19 mouse cellular contexts compared by ENCODE assay signal in genomic region chr8:126692711-126693110, GRCm38 (mm10).
DNase-seq lines count a peak whose midpoint lies in the region; ATAC-seq and TF ChIP-seq lines count a peak whose summit lies in the region.
"Had no signal": no experiment of that assay in that cellular context is flagged by ENCODE, and none has a peak within 500 bp of the region (broad histone marks: within the 10 kb centered on the region; RNA-seq: fewer than 3 reads in every experiment).

No protein-coding gene starts in this region.

- no peaks in the 10 kb centered on the region for H3K9me3 ChIP-seq in heart, embryonic 16.5 days (replicated peaks; ENCODE audit: control insufficient read depth, low read length)
- no peaks in the 10 kb centered on the region for H3K9me3 ChIP-seq in lung, postnatal 0 days (ENCODE audit: low read length)
- H3K9me3 ChIP-seq: embryonic facial prominence, embryonic 12.5 days; limb, embryonic 12.5 days; liver, embryonic 13.5 days had no signal

- H3K36me3 ChIP-seq in heart, embryonic 16.5 days (ENCODE audit: control insufficient read depth, insufficient read depth): no peaks in the 10 kb centered on the region
- H3K36me3 ChIP-seq in lung, postnatal 0 days (ENCODE audit: insufficient read depth, low read length): no peaks in the 10 kb centered on the region
- no peaks in the 10 kb centered on the region for H3K36me3 ChIP-seq in small intestine, adult 2 months (ENCODE audit: control insufficient read depth, insufficient read depth, low read length)
- H3K36me3 ChIP-seq: embryonic facial prominence, embryonic 12.5 days; limb, embryonic 12.5 days; liver, embryonic 13.5 days had no signal

- peaks cover 7% of the 10 kb centered on the region; the same call in 1 of the 2 replicates for H3K4me1 ChIP-seq in heart, embryonic 16.5 days (ENCODE audit: control insufficient read depth, insufficient read depth, low read length)
- peaks cover 8% of the 10 kb centered on the region; the same call in 1 of the 2 replicates for H3K4me1 ChIP-seq in lung, postnatal 0 days (ENCODE audit: insufficient read depth, low read depth, low read length)
- peaks cover 13% of the 10 kb centered on the region; the same call in 1 of the 2 replicates for H3K4me1 ChIP-seq in small intestine, adult 2 months (ENCODE audit: control insufficient read depth, insufficient read depth, insufficient read length, low read length)
- H3K4me1 ChIP-seq: embryonic facial prominence, embryonic 12.5 days had no signal

- H3K9ac ChIP-seq in heart, embryonic 16.5 days (ENCODE audit: low read length): no peak overlapping the region
- no peak overlapping the region for H3K9ac ChIP-seq in lung, postnatal 0 days (replicated peaks; ENCODE audit: low read depth)
- H3K9ac ChIP-seq: embryonic facial prominence, embryonic 12.5 days; forebrain, postnatal 0 days; limb, embryonic 12.5 days; liver, embryonic 13.5 days had no signal

- H3K4me2 ChIP-seq in heart, embryonic 16.5 days (ENCODE audit: low read depth, low read length): no peak overlapping the region
- no peak overlapping the region for H3K4me2 ChIP-seq in lung, postnatal 0 days (replicated peaks; ENCODE audit: low read depth, low read length)
- H3K4me2 ChIP-seq: embryonic facial prominence, embryonic 12.5 days; heart, embryonic 11.5 days; limb, embryonic 12.5 days; liver, embryonic 13.5 days had no signal

- TF ChIP-seq CTCF in lung, postnatal 0 days (IDR thresholded peaks at IDR 0.05): no peak
- no peak for TF ChIP-seq CTCF in small intestine, adult 2 months (IDR thresholded peaks at IDR 0.05; ENCODE audit: extremely low read depth, insufficient read length, insufficient replicate concordance, low read depth, low read length)

- peak overlapping the region; percentile 52; the same call in 1 of the 2 replicates for H3K27ac ChIP-seq in heart, embryonic 16.5 days (ENCODE audit: low read length)
- peak overlapping the region; percentile 62 for H3K27ac ChIP-seq in lung, postnatal 0 days (ENCODE audit: low read length)
- peak overlapping the region; percentile 3; the same call in 1 of the 2 replicates for H3K27ac ChIP-seq in small intestine, adult 2 months (ENCODE audit: insufficient read depth, low read depth, low read length)
- H3K27ac ChIP-seq: embryonic facial prominence, embryonic 12.5 days; layer of hippocampus, adult 2 months; limb, embryonic 12.5 days; liver, embryonic 13.5 days had no signal

- 77% methylated on average over 3 of the region's 3 CpGs for WGBS in heart, embryonic 16.5 days
- 80% methylated on average over 3 of the region's 3 CpGs for WGBS in lung, postnatal 0 days
- 90% methylated on average over 3 of the region's 3 CpGs for WGBS in small intestine, adult 2 months

- no peak for ATAC-seq in heart, embryonic 16.5 days (replicated peaks; ENCODE audit: extremely low read depth, insufficient read depth, low FRiP score)
- no peak; the same call in none of the 2 replicates for ATAC-seq in lung, postnatal 0 days
- ATAC-seq: forebrain, postnatal 0 days; intestine, postnatal 0 days had no signal

- no peaks in the 10 kb centered on the region for H3K27me3 ChIP-seq in heart, embryonic 16.5 days (ENCODE audit: control insufficient read depth, insufficient read depth, low read length)
- H3K27me3 ChIP-seq in lung, postnatal 0 days (replicated peaks; ENCODE audit: insufficient read depth, low read length): no peaks in the 10 kb centered on the region
- no peaks in the 10 kb centered on the region for H3K27me3 ChIP-seq in small intestine, adult 2 months (ENCODE audit: control insufficient read depth, insufficient read depth, low read length)
- H3K27me3 ChIP-seq: embryonic facial prominence, embryonic 12.5 days; limb, embryonic 12.5 days; liver, embryonic 13.5 days had no signal

- no peak overlapping the region for H3K4me3 ChIP-seq in heart, embryonic 16.5 days (ENCODE audit: low read length)
- H3K4me3 ChIP-seq in lung, postnatal 0 days (ENCODE audit: low read depth, low read length): no peak overlapping the region
- H3K4me3 ChIP-seq in small intestine, adult 2 months (ENCODE audit: low read depth, low read length): no peak overlapping the region
- H3K4me3 ChIP-seq: embryonic facial prominence, embryonic 12.5 days; layer of hippocampus, adult 2 months; limb, embryonic 12.5 days; liver, embryonic 13.5 days had no signal

- no peak for TF ChIP-seq POLR2A in small intestine, adult 2 months (IDR thresholded peaks at IDR 0.05; ENCODE audit: low read depth, low read length)

- no peak for TF ChIP-seq EP300 in lung, postnatal 0 days (IDR thresholded peaks at IDR 0.05)

- DNase-seq in heart, adult 9 months (ENCODE audit: low spot score in 2 of 2): no peak
- DNase-seq in lung, postnatal 0 days (ENCODE audit: low spot score): peak; percentile 25
- DNase-seq in lung, postnatal 36 days: no peak
- DNase-seq in thymus, postnatal 36 days: no peak
- no peak for DNase-seq in spleen, adult 18-20 months
- DNase-seq: cerebellum, postnatal 25 days; forebrain, postnatal 0 days; layer of hippocampus, postnatal 36 days; liver, embryonic 13.5 days; lung, adult 2 months; midbrain, embryonic 14.5 days; right cerebral cortex, postnatal 25 days had no signal

Comparison
In these comparisons a context has a peak if more than half of its experiments do, and no peak if none do; other contexts are left out.
1. H3K27ac ChIP-seq: peak in every context shown above with its lines; median percentile 62 in lung, postnatal 0 days; 52 in heart, embryonic 16.5 days; 3 in small intestine, adult 2 months.